Mouse (Mus musculus): Measurements from ENCODE around the gene Nxn.

GRCm38 (mm10) chr11:76290367-76290766 lies 108.6 kb downstream of the Nxn start:
- no peak for TF ChIP-seq CTCF (IDR thresholded peaks at IDR 0.05; ENCODE audit: borderline replicate concordance, insufficient read depth, low read length)
- no peak for TF ChIP-seq POLR2A (IDR thresholded peaks at IDR 0.05; ENCODE audit: low read depth, low read length)

All from embryonic fibroblast, embryonic 13.5 days (primary cell).